Mouse (Mus musculus): Measurements from ENCODE around the gene Slc25a42.

- TF ChIP-seq CTCF (IDR thresholded peaks at IDR 0.05; ENCODE audit: borderline replicate concordance, insufficient read depth, low read depth, low read length) (no peak), POLR2A (IDR thresholded peaks at IDR 0.05; ENCODE audit: borderline replicate concordance, insufficient read depth, low read length) (no peak)
Observed at GRCm38 (mm10) chr8:70160015-70160414, 52.1 kb downstream of the Slc25a42 start.
